Mouse (Mus musculus) forebrain, embryonic 14.5 days (tissue): ENCODE measurements at regions not wholly inside any gene's neighbourhood (a gene's known extent, or its start where the extent isn't known, plus 50 kb on each side); places are given as distances from the start of the nearest gene placed in this dataset.

ENCODE experiments used
- ATAC-seq: fragments of 200-750 bp; cut with Nextera tagmentation; 2 replicates; pipeline ENCODE4 v1.8.0; 2017; ENCODE audit warnings: mild to moderate bottlenecking, moderate library complexity
- DNase-seq: peaks from one replicate; pipeline ENCODE4 v3.0.0-alpha.2; 2015; ENCODE audit warnings: low spot score
- H3K27ac ChIP-seq: fragments of 300-500 bp; sonication (generic); 2 replicates; pipeline ENCODE4 v1.5.1; 2014; ENCODE audit warnings: low read depth, mild to moderate bottlenecking, control low read depth, low read length, moderate library complexity
- H3K27me3 ChIP-seq: fragments of 300-500 bp; sonication (generic); replicated peaks from 2 replicates; pipeline ENCODE4 v1.6.1; 2014; ENCODE audit warnings: low read length, control low read depth, mixed read lengths; ENCODE audit not compliant: control insufficient read depth, insufficient read depth
- H3K36me3 ChIP-seq: fragments of 300-500 bp; sonication (generic); 2 replicates; pipeline ENCODE4 v1.6.1; 2014; ENCODE audit warnings: low read length, control low read depth; ENCODE audit not compliant: control insufficient read depth, insufficient read depth
- H3K4me1 ChIP-seq: fragments of 300-500 bp; sonication (generic); 2 replicates; pipeline ENCODE4 v1.6.1; 2014; ENCODE audit warnings: antibody characterized with exemption, low read length, control low read depth; ENCODE audit not compliant: control insufficient read depth, insufficient read depth
- H3K4me2 ChIP-seq: fragments of 300-500 bp; sonication (generic); 2 replicates; pipeline ENCODE4 v1.6.1; 2014; ENCODE audit warnings: mild to moderate bottlenecking, control low read depth, low read length
- H3K4me3 ChIP-seq: fragments of 300-500 bp; sonication (generic); 2 replicates; pipeline ENCODE4 v1.5.1; 2014; ENCODE audit warnings: low read depth, low read length, control low read depth
- H3K9ac ChIP-seq: fragments of 300-500 bp; sonication (generic); 2 replicates; pipeline ENCODE4 v1.6.1; 2014; ENCODE audit warnings: mild to moderate bottlenecking, low read length, control low read depth, moderate library complexity
- H3K9me3 ChIP-seq: fragments of 300-500 bp; sonication (generic); replicated peaks from 2 replicates; pipeline ENCODE4 v1.6.1; 2016; ENCODE audit warnings: low read length, control low read depth, mixed read lengths; ENCODE audit not compliant: control insufficient read depth
- WGBS: fragments of 180-500 bp; shearing (Covaris S2); extraction: QIAGEN DNeasy Blood & Tissue Kit; methylation state at CpG from one replicate; pipeline ENCODE4 v1.1.7; 2014; 5-methylcytosine and 5-hydroxymethylcytosine counted together

- H3K4me2 ChIP-seq, result no peak overlapping the region
- no peak overlapping the region for H3K9ac ChIP-seq
- DNase-seq (peak; percentile 76), ATAC-seq (peak; percentile 87)
- H3K27ac ChIP-seq, result no peak overlapping the region
- H3K4me1 ChIP-seq, result no peaks in the 10 kb centered on the region
- 61% methylated on average over 5 of the region's 5 CpGs for WGBS
- H3K4me3 ChIP-seq, result no peak overlapping the region
- H3K27me3 ChIP-seq, result no peaks in the 10 kb centered on the region
- no peaks in the 10 kb centered on the region for H3K36me3 ChIP-seq
- H3K9me3 ChIP-seq, result no peaks in the 10 kb centered on the region
These were observed 849.2 kb upstream of the Cldn34c4 start for GRCm38 (mm10) chrX:128585496-128586105.

- H3K36me3 ChIP-seq, result no peaks in the 10 kb centered on the region
- H3K9me3 ChIP-seq, result no peaks in the 10 kb centered on the region
- H3K27ac ChIP-seq, result no peak overlapping the region
- DNase-seq (peak; percentile 28), ATAC-seq (peak; percentile 69)
- 22% methylated on average over 3 of the region's 3 CpGs for WGBS
- H3K9ac ChIP-seq, result no peak overlapping the region
- no peak overlapping the region for H3K4me3 ChIP-seq
- H3K27me3 ChIP-seq, result no peaks in the 10 kb centered on the region
- H3K4me1 ChIP-seq, result no peaks in the 10 kb centered on the region
- no peak overlapping the region for H3K4me2 ChIP-seq
These were observed 841.0 kb upstream of the Cldn34c4 start for GRCm38 (mm10) chrX:128577402-128577801.

- Histone ChIP-seq H3K9ac (no peak overlapping the region), H3K4me1 (no peaks in the 10 kb centered on the region), H3K4me2 (peak overlapping the region; percentile 23; the same call in 1 of the 2 replicates), H3K36me3 (no peaks in the 10 kb centered on the region), H3K4me3 (no peak overlapping the region), H3K9me3 (no peaks in the 10 kb centered on the region), H3K27ac (no peak overlapping the region; the same call in 1 of the 2 replicates), H3K27me3 (no peaks in the 10 kb centered on the region)
- WGBS, result 15% methylated on average over 5 of the region's 5 CpGs
- ATAC-seq, result peak; percentile 90
- peak; percentile 86 for DNase-seq
These were observed 840.0 kb upstream of the Cldn34c4 start for GRCm38 (mm10) chrX:128576269-128576871.
